Mouse (Mus musculus) kidney, embryonic 15.5 days (tissue): ENCODE measurements at regions not wholly inside any gene's neighbourhood (a gene's known extent, or its start where the extent isn't known, plus 50 kb on each side); places are given as distances from the start of the nearest gene placed in this dataset.

Source experiments
- ATAC-seq: fragments of 200-750 bp; cut with Nextera tagmentation; replicated peaks from 2 replicates; pipeline ENCODE4 v1.8.0; 2017; ENCODE audit warnings: moderate TSS enrichment; ENCODE audit not compliant: low FRiP score
- H3K27ac ChIP-seq: fragments of 300-500 bp; sonication (generic); 2 replicates; pipeline ENCODE4 v1.5.1; 2015; ENCODE audit warnings: mild to moderate bottlenecking, inconsistent platforms
- H3K27me3 ChIP-seq: fragments of 300-500 bp; sonication (generic); 2 replicates; pipeline ENCODE4 v1.6.1; 2015; ENCODE audit warnings: inconsistent platforms
- H3K36me3 ChIP-seq: fragments of 300-500 bp; sonication (generic); 2 replicates; pipeline ENCODE4 v1.6.1; 2015; ENCODE audit warnings: inconsistent platforms
- H3K4me1 ChIP-seq: fragments of 300-500 bp; sonication (generic); 2 replicates; pipeline ENCODE4 v1.6.1; 2015; ENCODE audit warnings: inconsistent platforms
- H3K4me2 ChIP-seq: fragments of 300-500 bp; sonication (generic); 2 replicates; pipeline ENCODE4 v1.6.1; 2015; ENCODE audit warnings: moderate library complexity, mild to moderate bottlenecking, inconsistent platforms
- H3K4me3 ChIP-seq: fragments of 300-500 bp; sonication (generic); replicated peaks from 2 replicates; pipeline ENCODE4 v1.5.1; 2015; ENCODE audit warnings: mild to moderate bottlenecking, inconsistent platforms
- H3K9ac ChIP-seq: fragments of 300-500 bp; sonication (generic); 2 replicates; pipeline ENCODE4 v1.6.1; 2015; ENCODE audit warnings: mild to moderate bottlenecking, inconsistent platforms
- H3K9me3 ChIP-seq: fragments of 300-500 bp; sonication (generic); replicated peaks from 2 replicates; pipeline ENCODE4 v1.6.1; 2016; ENCODE audit warnings: inconsistent platforms
- WGBS: fragments of 180-500 bp; shearing (Covaris S2); methylation state at CpG from one replicate; pipeline ENCODE4 v1.1.7; 2015; ENCODE audit warnings: mixed read lengths; 5-methylcytosine and 5-hydroxymethylcytosine counted together

- 23% methylated on average over 2 of the region's 2 CpGs for WGBS
Measured at GRCm38 (mm10) chr11:32113118-32113826, 86.8 kb downstream of the Il9r start.

GRCm38 (mm10) chr11:32112521-32112920 is 87.6 kb downstream of the Il9r start:
- H3K27ac ChIP-seq = no peak overlapping the region
- no peak overlapping the region for H3K4me3 ChIP-seq
- H3K36me3 ChIP-seq = no peaks in the 10 kb centered on the region
- 34% methylated on average over 5 of the region's 5 CpGs for WGBS
- no peak overlapping the region for H3K4me2 ChIP-seq
- no peak overlapping the region for H3K9ac ChIP-seq
- peaks cover 7% of the 10 kb centered on the region; the same call in 1 of the 2 replicates for H3K9me3 ChIP-seq
- no peaks in the 10 kb centered on the region for H3K27me3 ChIP-seq
- ATAC-seq = no peak
- H3K4me1 ChIP-seq = peaks cover 23% of the 10 kb centered on the region; the same call in 1 of the 2 replicates

More at GRCm38 (mm10) chr11:32113118-32113826, 86.8 kb downstream of the Il9r start:
- Histone ChIP-seq H3K9ac (no peak overlapping the region), H3K4me2 (no peak overlapping the region), H3K4me3 (no peak overlapping the region), H3K36me3 (no peaks in the 10 kb centered on the region), H3K4me1 (peaks cover 23% of the 10 kb centered on the region; the same call in 1 of the 2 replicates), H3K27me3 (no peaks in the 10 kb centered on the region), H3K9me3 (peaks cover 7% of the 10 kb centered on the region; the same call in 1 of the 2 replicates), H3K27ac (no peak overlapping the region)
- ATAC-seq = peak; percentile 76

DNA sequence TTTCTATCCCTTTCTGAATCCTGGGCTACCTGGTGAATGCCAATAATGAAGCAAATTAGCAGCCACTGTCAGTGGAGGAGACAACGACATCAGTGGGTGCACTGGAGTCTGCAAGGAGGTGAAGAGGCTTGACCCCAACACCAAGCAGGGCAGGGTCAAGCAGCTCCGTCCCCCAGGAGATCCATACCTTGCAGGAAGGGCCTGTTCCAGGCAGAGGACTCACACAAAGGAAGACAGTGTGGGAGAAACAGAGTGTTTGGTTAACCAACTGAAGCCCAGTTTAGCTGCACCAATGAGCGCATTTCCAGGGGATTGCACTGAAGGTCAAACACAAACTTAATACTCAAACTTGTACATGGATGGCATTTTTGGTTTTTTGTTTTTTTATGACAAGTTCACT is 88.2 kb downstream of the Il9r start:
- 55% methylated on average over 3 of the region's 3 CpGs for WGBS
- no peaks in the 10 kb centered on the region for H3K27me3 ChIP-seq
- 0 out of 2 replicates have a peak, but pooled peaks have one; percentile 34 for ATAC-seq
- H3K9me3 ChIP-seq = peaks cover 7% of the 10 kb centered on the region; the same call in 1 of the 2 replicates
- no peak overlapping the region for H3K27ac ChIP-seq
- peaks cover 20% of the 10 kb centered on the region; the same call in 1 of the 2 replicates for H3K4me1 ChIP-seq
- no peaks in the 10 kb centered on the region for H3K36me3 ChIP-seq
- H3K4me2 ChIP-seq = no peak overlapping the region
- no peak overlapping the region for H3K9ac ChIP-seq
- H3K4me3 ChIP-seq = no peak overlapping the region

GRCm38 (mm10) chr11:32109911-32110310 is 90.2 kb downstream of the Il9r start:
- no peak overlapping the region for H3K27ac ChIP-seq
- peaks cover 15% of the 10 kb centered on the region; the same call in 1 of the 2 replicates for H3K4me1 ChIP-seq
- 92% methylated on average over 3 of the region's 3 CpGs for WGBS
- H3K27me3 ChIP-seq = no peaks in the 10 kb centered on the region
- H3K4me3 ChIP-seq = no peak overlapping the region
- ATAC-seq = no peak
- peaks cover 6% of the 10 kb centered on the region; the same call in 1 of the 2 replicates for H3K9me3 ChIP-seq
- H3K9ac ChIP-seq = no peak overlapping the region
- H3K36me3 ChIP-seq = no peaks in the 10 kb centered on the region
- H3K4me2 ChIP-seq = no peak overlapping the region
